ENCODE assay signal across 15 mouse cellular contexts in genomic region chr14:118716372-118717312, GRCm38 (mm10). TPM values are rescaled to one million over a fixed set of nuclear protein-coding genes. Genes with fewer than 3 reads are reported as not detected.
A peak's percentile ranks its signal among the peaks of the same experiment; 100 is the strongest.
DNase-seq lines count a peak whose midpoint lies in the region; ATAC-seq and TF ChIP-seq lines count a peak whose summit lies in the region.
"Had no signal": no experiment of that assay in that cellular context is flagged by ENCODE, and none has a peak within 500 bp of the region (broad histone marks: within the 10 kb centered on the region; RNA-seq: fewer than 3 reads in every experiment).

No protein-coding gene starts in this region.

- H3K36me3 ChIP-seq in heart, embryonic 11.5 days (ENCODE audit: control insufficient read depth, insufficient read depth, low read length) = no peaks in the 10 kb centered on the region
- H3K36me3 ChIP-seq: heart, embryonic 13.5 days; neural tube, embryonic 15.5 days had no signal

- no peak for TF ChIP-seq CTCF in layer of hippocampus, adult 2 months (conservative IDR thresholded peaks at IDR 0.05)

- H3K27me3 ChIP-seq in heart, embryonic 11.5 days (ENCODE audit: control insufficient read depth, insufficient read depth, low read length) = 0 out of 2 replicates have a peak, but pooled peaks cover 2% of the 10 kb centered on the region
- H3K27me3 ChIP-seq: neural tube, embryonic 15.5 days had no signal

- no peaks in the 10 kb centered on the region for H3K9me3 ChIP-seq in heart, embryonic 11.5 days (replicated peaks; ENCODE audit: control insufficient read depth, low read length)
- H3K9me3 ChIP-seq: heart, embryonic 13.5 days; neural tube, embryonic 15.5 days had no signal

- no peak overlapping the region for H3K9ac ChIP-seq in heart, embryonic 11.5 days (ENCODE audit: low read depth, low read length)
- H3K9ac ChIP-seq: heart, embryonic 13.5 days; neural tube, embryonic 15.5 days had no signal

- intact Hi-C loops in heart, postnatal 36 days (cut with DNase I) = loop anchor here (10.0 kb wide), 1 partner anchor 218 kb away; the partner anchor contains the start of gene Dnajc3

- H3K4me1 ChIP-seq in heart, embryonic 11.5 days (ENCODE audit: control insufficient read depth, insufficient read depth, low read length) = no peaks in the 10 kb centered on the region

- peak; percentile 63 for DNase-seq in heart, adult 8-10 months (ENCODE audit: low spot score)
- DNase-seq in 3T3-L1 (ENCODE audit: low read depth, low spot score) = peak; percentile 43
- peak; percentile 42 for DNase-seq in adrenal gland, postnatal 25 days
- peak; percentile 47 to 57 for DNase-seq in heart, postnatal 36 days
- no peak for DNase-seq in frontal cortex, postnatal 10 days (ENCODE audit: low spot score in 2 of 2)
- DNase-seq in layer of hippocampus, postnatal 10 days (ENCODE audit: low spot score in 2 of 2) = no peak
- DNase-seq in layer of hippocampus, adult 2 months (ENCODE audit: low spot score in 2 of 2) = no peak
- DNase-seq: cerebellum, adult 2 months; embryo, embryonic 11 days; kidney, adult 8-10 months had no signal

- H3K27ac ChIP-seq in heart, embryonic 11.5 days (ENCODE audit: low read depth, low read length) = no peak overlapping the region
- no peak overlapping the region for H3K27ac ChIP-seq in layer of hippocampus, adult 2 months
- H3K27ac ChIP-seq: heart, embryonic 13.5 days; hindbrain, postnatal 0 days; neural tube, embryonic 15.5 days had no signal

- H3K4me3 ChIP-seq in heart, embryonic 11.5 days (ENCODE audit: low read depth, low read length) = no peak overlapping the region
- H3K4me3 ChIP-seq in layer of hippocampus, adult 2 months = no peak overlapping the region
- H3K4me3 ChIP-seq: erythroblast, embryonic 14.5 days; heart, embryonic 13.5 days; neural tube, embryonic 15.5 days had no signal

- WGBS in heart, embryonic 11.5 days (ENCODE audit: insufficient replicate concordance) = 86% methylated on average over 16 of the region's 16 CpGs

- ATAC-seq in heart, embryonic 11.5 days (replicated peaks; ENCODE audit: insufficient number of reproducible peaks, low FRiP score, low TSS enrichment) = no peak
- ATAC-seq: hindbrain, postnatal 0 days had no signal

- no peak overlapping the region for H3K4me2 ChIP-seq in heart, embryonic 11.5 days
- H3K4me2 ChIP-seq: heart, embryonic 13.5 days; neural tube, embryonic 15.5 days had no signal

RNA-seq across cellular contexts. Expression of gene Abcc4, which starts 10.6 kb away (rescaled TPM):
- total RNA-seq in heart, adult 8-10 months (2022) = 1 to 10 TPM; 7.4 to 9.9 (median 8.5) TPM
- 1.6 and 1.7 TPM in 2 replicates for polyA plus RNA-seq in heart, embryonic 11.5 days (2014; fragmentation: Nextera tagmentation; extraction: Ambion mirVana)
- 18.7 and 21.1 TPM in 2 replicates for total RNA-seq in adrenal gland, postnatal 25 days (2021)
- 1 to 10 TPM; 9.0 to 9.1 TPM for total RNA-seq in heart, postnatal 36 days (2021)
- 1 to 10 TPM; 7.4 to 7.7 TPM for total RNA-seq in layer of hippocampus, postnatal 10 days (2021)
- 10 to 100 TPM in 1 of 2 experiments, 1 to 10 TPM in 1; 8.7 to 11.1 TPM for total RNA-seq in layer of hippocampus, adult 2 months (2021)

Comparison
In these comparisons a context has a peak if more than half of its experiments do, and no peak if none do; other contexts are left out.
1. DNase-seq: peak in heart, adult 8-10 months (single experiment), 3T3-L1 (single experiment), adrenal gland, postnatal 25 days (single experiment) and heart, postnatal 36 days (2 of 2); none in frontal cortex, postnatal 10 days (0 of 2), layer of hippocampus, postnatal 10 days (0 of 2) and layer of hippocampus, adult 2 months (0 of 2).